ENCODE assay signal across 10 mouse cellular contexts in the genomic region with DNA sequence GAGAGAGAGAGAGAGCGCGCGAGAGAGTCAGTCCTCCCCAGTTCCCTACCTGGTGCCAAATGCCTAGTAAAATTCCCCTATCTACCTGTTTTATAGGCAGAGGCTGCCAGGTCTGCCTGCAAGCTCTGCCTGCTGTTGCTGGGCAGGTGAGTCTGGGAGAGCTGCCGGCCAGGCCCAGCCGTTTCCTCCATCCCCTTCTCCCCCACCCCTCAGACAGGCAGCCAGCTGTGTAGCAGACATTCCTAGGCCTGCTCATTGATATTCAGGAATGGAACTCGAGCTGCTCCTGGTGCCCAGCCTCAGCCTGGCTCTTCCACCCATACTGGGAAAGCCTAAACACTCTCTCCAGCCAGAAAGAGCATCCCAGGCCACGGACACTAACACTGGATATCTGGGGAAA.
A peak's percentile ranks its signal among the peaks of the same experiment; 100 is the strongest.
DNase-seq lines count a peak whose midpoint lies in the region; ATAC-seq and TF ChIP-seq lines count a peak whose summit lies in the region.
"Had no signal": no experiment of that assay in that cellular context is flagged by ENCODE, and none has a peak within 500 bp of the region (broad histone marks: within the 10 kb centered on the region; RNA-seq: fewer than 3 reads in every experiment).

No protein-coding gene starts in this region.

- WGBS in embryonic facial prominence, embryonic 12.5 days = 32% methylated on average over 6 of the region's 7 CpGs
- 41% methylated on average over 7 of the region's 7 CpGs for WGBS in kidney, adult 2 months
- WGBS in limb, embryonic 13.5 days = 31% methylated on average over 7 of the region's 7 CpGs

- no peaks in the 10 kb centered on the region for H3K9me3 ChIP-seq in embryonic facial prominence, embryonic 12.5 days
- no peaks in the 10 kb centered on the region for H3K9me3 ChIP-seq in limb, embryonic 13.5 days

- H3K4me2 ChIP-seq in embryonic facial prominence, embryonic 12.5 days (replicated peaks) = no peak overlapping the region
- H3K4me2 ChIP-seq in limb, embryonic 13.5 days (replicated peaks) = 0 out of 2 replicates have a peak overlapping the region, but pooled peaks have one; percentile 14

- intact Hi-C loops in left cerebral cortex, postnatal 10 days (cut with DNase I) = no loop called here

- TF ChIP-seq POLR2A in kidney, adult 2 months (IDR thresholded peaks at IDR 0.05; ENCODE audit: low read depth, low read length) = no peak

- H3K27me3 ChIP-seq in embryonic facial prominence, embryonic 12.5 days = no peaks in the 10 kb centered on the region
- H3K27me3 ChIP-seq in kidney, adult 2 months (replicated peaks; ENCODE audit: control insufficient read depth, insufficient read depth, low read length) = no peaks in the 10 kb centered on the region
- no peaks in the 10 kb centered on the region for H3K27me3 ChIP-seq in limb, embryonic 13.5 days

- H3K4me3 ChIP-seq in embryonic facial prominence, embryonic 12.5 days = no peak overlapping the region
- no peak overlapping the region for H3K4me3 ChIP-seq in kidney, adult 2 months (ENCODE audit: insufficient read depth, low read depth, low read length)
- H3K4me3 ChIP-seq in limb, embryonic 13.5 days = no peak overlapping the region

- peak overlapping the region; percentile 61 for H3K27ac ChIP-seq in embryonic facial prominence, embryonic 12.5 days
- H3K27ac ChIP-seq in kidney, adult 2 months (ENCODE audit: insufficient read depth, low read depth, low read length) = no peak overlapping the region; the same call in 1 of the 2 replicates
- H3K27ac ChIP-seq in limb, embryonic 13.5 days = peak overlapping the region; percentile 53

- DNase-seq in embryo, embryonic 10.5 days (ENCODE audit: low spot score) = peak; percentile 52
- peak; percentile 66 for DNase-seq in kidney, adult 2 months
- DNase-seq in left cerebral cortex, postnatal 10 days (ENCODE audit: extremely low spot score in 1 of 2, low spot score in 2 of 2) = no peak
- DNase-seq: adrenal gland, adult 8-10 months; cerebellum, adult 11-12 months; spleen, adult 18-20 months had no signal

- H3K4me1 ChIP-seq in embryonic facial prominence, embryonic 12.5 days = peaks cover 25% of the 10 kb centered on the region
- H3K4me1 ChIP-seq in kidney, adult 2 months (ENCODE audit: control insufficient read depth, insufficient read depth, low read length) = no peaks in the 10 kb centered on the region
- peaks cover 58% of the 10 kb centered on the region for H3K4me1 ChIP-seq in limb, embryonic 13.5 days

- peak; percentile 44; the same call in 1 of the 2 replicates for ATAC-seq in embryonic facial prominence, embryonic 12.5 days (ENCODE audit: insufficient number of reproducible peaks, insufficient read depth, low FRiP score, low TSS enrichment)
- peak; percentile 79 for ATAC-seq in limb, embryonic 13.5 days (ENCODE audit: low FRiP score, low read depth)
- ATAC-seq in megakaryocyte-erythroid progenitor cell, adult 5-6 weeks (replicated peaks; ENCODE audit: low FRiP score, low TSS enrichment, poor library complexity, severe bottlenecking) = no peak
- no peak for ATAC-seq in activated CD4-positive, CD25-positive, alpha-beta regulatory T cell, adult 4 months

- H3K9ac ChIP-seq in embryonic facial prominence, embryonic 12.5 days = no peak overlapping the region
- H3K9ac ChIP-seq in limb, embryonic 13.5 days = no peak overlapping the region

- TF ChIP-seq CTCF in kidney, adult 2 months (conservative IDR thresholded peaks at IDR 0.05; ENCODE audit: insufficient read depth, insufficient read length, low read depth, low read length) = no peak

- no peaks in the 10 kb centered on the region for H3K36me3 ChIP-seq in embryonic facial prominence, embryonic 12.5 days
- no peaks in the 10 kb centered on the region for H3K36me3 ChIP-seq in kidney, adult 2 months (ENCODE audit: control insufficient read depth, insufficient read depth, low read length)
- no peaks in the 10 kb centered on the region for H3K36me3 ChIP-seq in limb, embryonic 13.5 days

Comparison
In these comparisons a context has a peak if more than half of its experiments do, and no peak if none do; other contexts are left out.
1. DNase-seq: peak in embryo, embryonic 10.5 days (single experiment) and kidney, adult 2 months (single experiment); none in left cerebral cortex, postnatal 10 days (0 of 2).
2. ATAC-seq: peak in embryonic facial prominence, embryonic 12.5 days (single experiment) and limb, embryonic 13.5 days (single experiment); none in megakaryocyte-erythroid progenitor cell, adult 5-6 weeks (single experiment) and activated CD4-positive, CD25-positive, alpha-beta regulatory T cell, adult 4 months (single experiment).